Mouse (Mus musculus) monocyte, adult 5-6 weeks (primary cell): Measurements from ENCODE around the gene Peg10. TPM values are rescaled to one million over a fixed set of nuclear protein-coding genes. Genes with fewer than 3 reads are reported as not detected.
A peak's percentile ranks its signal among the peaks of the same experiment; 100 is the strongest.
"Not testable (repeated sequence)": the region's sequence is repeated elsewhere in the genome, so short reads cannot be mapped to it uniquely, and the experiment has no call there.

ENCODE experiments used
- ATAC-seq: fragments of 153-309, 156-312 bp; replicated peaks from 2 replicates; pipeline ENCODE4 v1.8.0; 2017; ENCODE audit warnings: mild to moderate bottlenecking; ENCODE audit not compliant: low TSS enrichment, insufficient number of reproducible peaks, severe bottlenecking, poor library complexity, low FRiP score
- total RNA-seq: library from RNA; stranded (forward); fragments of 200-1000, 200-491, 200-594 nt; gene quantifications from 3 replicates; pipeline ENCODE4 v1.2.3, GENCODE M21; 2017

The Peg10 gene
- total RNA-seq, 1 experiment from 2014 or later: 0.10 TPM

GRCm38 (mm10) chr6:4746036-4746695 is 940 bp upstream of the Peg10 start:
- no peak for ATAC-seq

- ATAC-seq: peak; percentile 56; the same call in 1 of the 2 replicates
These were observed 785 bp downstream of the Peg10 start for GRCm38 (mm10) chr6:4747677-4748505.

GRCm38 (mm10) chr6:4748506-4748961 is 1.4 kb downstream of the Peg10 start:
- ATAC-seq: no peak

GRCm38 (mm10) chr6:4749091-4749490 is 2.0 kb downstream of the Peg10 start:
- peak; percentile 66; the same call in 1 of the 2 replicates for ATAC-seq

- no peak for ATAC-seq
These were observed 4.2 kb downstream of the Peg10 start for GRCm38 (mm10) chr6:4751355-4751754.

GRCm38 (mm10) chr6:4754286-4754685 is 7.2 kb downstream of the Peg10 start:
- ATAC-seq: no peak

- ATAC-seq: no peak
These were observed 7.8 kb downstream of the Peg10 start for GRCm38 (mm10) chr6:4754886-4755285.

- ATAC-seq: not testable (repeated sequence)
These were observed 14.5 kb downstream of the Peg10 start for GRCm38 (mm10) chr6:4761415-4762142.

- ATAC-seq: peak; percentile 90
These were observed 15.1 kb downstream of the Peg10 start for GRCm38 (mm10) chr6:4762252-4762651.

- no peak for ATAC-seq
These were observed 49.2 kb downstream of the Peg10 start for GRCm38 (mm10) chr6:4796281-4796680.

GRCm38 (mm10) chr6:4797317-4797716 is 50.2 kb downstream of the Peg10 start:
- ATAC-seq: not testable (repeated sequence)

GRCm38 (mm10) chr6:4798382-4798781 is 51.3 kb downstream of the Peg10 start:
- no peak for ATAC-seq

GRCm38 (mm10) chr6:4799359-4799758 is 52.3 kb downstream of the Peg10 start:
- ATAC-seq: no peak

GRCm38 (mm10) chr6:4806981-4807380 is 59.9 kb downstream of the Peg10 start:
- no peak for ATAC-seq

Other genes starting within 250 kb of the Peg10 start
- 0.10 to 1.7 TPM in 2 of 3 replicates, not detected in the other for gene Col1a2, start 242.5 kb upstream of the Peg10 start, total RNA-seq
- 19.5 to 42.0 TPM (median 24.1 TPM) in 3 replicates for gene Casd1, start 146.5 kb upstream of the Peg10 start, total RNA-seq
- gene Sgce, start 99 bp upstream of the Peg10 start, total RNA-seq: 2.6 to 6.1 TPM (median 3.1 TPM) in 3 replicates
- 0.32 to 2.5 TPM (median 2.4 TPM) in 3 replicates for gene Ppp1r9a, start 155.6 kb downstream of the Peg10 start, total RNA-seq